ENCODE assay signal across 7 mouse cellular contexts in genomic region chr6:140423846-140424200, GRCm38 (mm10). TPM values are rescaled to one million over a fixed set of nuclear protein-coding genes. Genes with fewer than 3 reads are reported as not detected.
A peak's percentile ranks its signal among the peaks of the same experiment; 100 is the strongest.
DNase-seq lines count a peak whose midpoint lies in the region; ATAC-seq and TF ChIP-seq lines count a peak whose summit lies in the region.

Gene Plekha5, plus strand, starts transcription at chr6:140424054.

- intact Hi-C loops in left cerebral cortex, adult 2 months (cut with DNase I), result loop anchor here (1.0 to 10.0 kb wide), 5 partner anchors 61 to 659 kb away; no protein-coding TSS in a partner anchor

- H3K36me3 ChIP-seq in hindbrain, embryonic 13.5 days, result peaks cover 3% of the 10 kb centered on the region
- no peaks in the 10 kb centered on the region for H3K36me3 ChIP-seq in macrophage (ENCODE audit: inconsistent target)

- WGBS in hindbrain, embryonic 13.5 days, result 1% methylated on average over 33 of the region's 65 CpGs
- under 1% methylated on average over 65 of the region's 65 CpGs for WGBS in macrophage (ENCODE audit: missing documents)

- peak; percentile 66 for DNase-seq in R1 (ENCODE audit: low read depth, low spot score)
- peak; percentile 63 for DNase-seq in forelimb bud, embryonic 11.5 days (ENCODE audit: low read depth, low spot score)
- DNase-seq in left cerebral cortex, adult 2 months (ENCODE audit: extremely low spot score in 1 of 2, low spot score in 2 of 2), result peak in 1 of 2 experiments; percentile 62
- peak; percentile 64 for DNase-seq in right cerebral cortex, postnatal 14 days

- H3K9me3 ChIP-seq in hindbrain, embryonic 13.5 days, result no peaks in the 10 kb centered on the region

- H3K4me2 ChIP-seq in hindbrain, embryonic 13.5 days, result peak within 1 kb of the TSS; percentile 67

- ATAC-seq in hindbrain, embryonic 13.5 days (ENCODE audit: low FRiP score), result peak; percentile 88

- peak within 1 kb of the TSS; percentile 93 for H3K4me3 ChIP-seq in brown adipose tissue, adult 24 weeks (ENCODE audit: insufficient read depth, low read depth, low read length)
- H3K4me3 ChIP-seq in hindbrain, embryonic 13.5 days, result peak within 1 kb of the TSS; percentile 97
- H3K4me3 ChIP-seq in left cerebral cortex, adult 2 months, result peak within 1 kb of the TSS; percentile 98
- peak within 1 kb of the TSS; percentile 24 for H3K4me3 ChIP-seq in macrophage (ENCODE audit: inconsistent target)

- no peaks in the 10 kb centered on the region for H3K27me3 ChIP-seq in hindbrain, embryonic 13.5 days

- peak within 1 kb of the TSS; percentile 100 for H3K9ac ChIP-seq in hindbrain, embryonic 13.5 days

- H3K4me1 ChIP-seq in brown adipose tissue, adult 24 weeks (ENCODE audit: control insufficient read depth, insufficient read depth, insufficient read length, low read length), result no peaks in the 10 kb centered on the region
- peaks cover 40% of the 10 kb centered on the region for H3K4me1 ChIP-seq in hindbrain, embryonic 13.5 days (replicated peaks)

- TF ChIP-seq CTCF in left cerebral cortex, adult 2 months (IDR thresholded peaks at IDR 0.05), result no peak

- no peaks in the 10 kb centered on the region for H3K79me2 ChIP-seq in macrophage (ENCODE audit: inconsistent target)

- no peak within 1 kb of the TSS for H3K27ac ChIP-seq in brown adipose tissue, adult 24 weeks (replicated peaks; ENCODE audit: low read depth, low read length)
- peak within 1 kb of the TSS; percentile 97 for H3K27ac ChIP-seq in hindbrain, embryonic 13.5 days
- peak within 1 kb of the TSS; percentile 98 for H3K27ac ChIP-seq in left cerebral cortex, adult 2 months
- H3K27ac ChIP-seq in macrophage, result no peak within 1 kb of the TSS

RNA-seq across cellular contexts. Expression of gene Plekha5, which starts in this region (rescaled TPM):
- 9.9 and 10.1 TPM in 2 replicates for polyA plus RNA-seq in brown adipose tissue, adult 24 weeks (2012; ENCODE audit: insufficient read depth, insufficient read length, missing spikeins)
- 39.9 and 40.7 TPM in 2 replicates for polyA plus RNA-seq in hindbrain, embryonic 13.5 days (2015; fragmentation: Nextera tagmentation; extraction: Ambion mirVana)
- total RNA-seq in left cerebral cortex, adult 2 months (2021), result 100 to 1,000 TPM; 117 to 121 TPM
- 10 to 100 TPM in 20 of 26 experiments, 1 to 10 TPM in 6; 5.0 to 54.7 (median 13.7) TPM for total RNA-seq in macrophage (2018; cell fraction: chromatin; rRNA removed)
- 1 to 10 TPM; 1.4 to 3.9 (median 2.7) TPM for total RNA-seq in macrophage (2018; cell fraction: cytosol; rRNA removed)
- total RNA-seq in macrophage (2018; cell fraction: nucleus; rRNA removed), result 10 to 100 TPM in 5 of 26 experiments, 1 to 10 TPM in 21; 2.0 to 22.0 (median 4.9) TPM
- polyA plus RNA-seq in macrophage (2018), result 0.98 to 4.1 TPM (median 3.2 TPM) in 3 replicates

Comparison
In these comparisons a context has a peak if more than half of its experiments do, and no peak if none do; other contexts are left out.
1. H3K27ac ChIP-seq: peak in hindbrain, embryonic 13.5 days (single experiment) and left cerebral cortex, adult 2 months (single experiment); none in brown adipose tissue, adult 24 weeks (single experiment) and macrophage (single experiment).
2. H3K4me3 ChIP-seq: peak in every context shown above with its lines; median percentile 98 in left cerebral cortex, adult 2 months; 97 in hindbrain, embryonic 13.5 days; 93 in brown adipose tissue, adult 24 weeks; 24 in macrophage.